Mouse (Mus musculus) E14TG2a.4 (cell line): Measurements from ENCODE around the gene Srarp.

Experiments
- H3K27me3 ChIP-seq: 2 replicates; pipeline ENCODE4 v1.6.1; 2014; ENCODE audit warnings: low read length, control low read depth; ENCODE audit not compliant: insufficient read depth
- H3K36me3 ChIP-seq: 2 replicates; pipeline ENCODE4 v1.6.1; 2014; ENCODE audit warnings: low read length, control low read depth; ENCODE audit not compliant: insufficient read depth
- H3K4me1 ChIP-seq: replicated peaks from 2 replicates; pipeline ENCODE4 v1.6.1; 2014; ENCODE audit warnings: low read depth, low read length, control low read depth
- H3K4me3 ChIP-seq: replicated peaks from 2 replicates; pipeline ENCODE4 v1.5.1; 2014; ENCODE audit warnings: mild to moderate bottlenecking, low read length
- H3K9me3 ChIP-seq: 2 replicates; pipeline ENCODE4 v1.6.1; 2014; ENCODE audit warnings: low read length, control low read depth
- CTCF ChIP-seq: conservative IDR thresholded peaks from 2 replicates; pipeline ENCODE4 v1.5.1; 2014; ENCODE audit warnings: low read length
- NANOG ChIP-seq: IDR thresholded peaks from 2 replicates; pipeline ENCODE4 v1.6.1; 2014; ENCODE audit warnings: borderline replicate concordance, low read length, mixed read lengths
- POU5F1 ChIP-seq: IDR thresholded peaks from 2 replicates; pipeline ENCODE4 v1.6.1; 2014; ENCODE audit warnings: low read length, borderline replicate concordance

Srarp gene

GRCm38 (mm10) chr4:141435974-141436373, at the start of gene Srarp:
Gene Srarp, minus strand, starts transcription at chr4:141436105.
- H3K4me3 ChIP-seq, result no peak within 1 kb of the TSS
- no peaks in the 10 kb centered on the region for H3K27me3 ChIP-seq
- peaks cover 29% of the 10 kb centered on the region for H3K4me1 ChIP-seq
- TF ChIP-seq CTCF (no peak), NANOG (no peak), POU5F1 (no peak)
- H3K9me3 ChIP-seq, result no peaks in the 10 kb centered on the region
- H3K36me3 ChIP-seq, result no peaks in the 10 kb centered on the region

GRCm38 (mm10) chr4:141484071-141484470, 48.2 kb upstream of the Srarp start:
- Histone ChIP-seq H3K27me3 (peaks cover 6% of the 10 kb centered on the region), H3K4me3 (no peak overlapping the region), H3K36me3 (peaks cover 98% of the 10 kb centered on the region), H3K9me3 (no peaks in the 10 kb centered on the region), H3K4me1 (peaks cover 25% of the 10 kb centered on the region)
- no peak for TF ChIP-seq CTCF
- TF ChIP-seq NANOG, result no peak
- no peak for TF ChIP-seq POU5F1

GRCm38 (mm10) chr4:141479411-141479810, 43.5 kb upstream of the Srarp start:
- no peak overlapping the region for H3K4me3 ChIP-seq
- no peaks in the 10 kb centered on the region for H3K9me3 ChIP-seq
- peaks cover 19% of the 10 kb centered on the region for H3K27me3 ChIP-seq
- TF ChIP-seq CTCF (no peak), NANOG (no peak), POU5F1 (no peak)
- H3K4me1 ChIP-seq, result peaks cover 67% of the 10 kb centered on the region
- peaks cover 98% of the 10 kb centered on the region for H3K36me3 ChIP-seq

- no peak for TF ChIP-seq CTCF
- no peak for TF ChIP-seq POU5F1
- TF ChIP-seq NANOG, result no peak
- peak overlapping the region; percentile 48 for H3K4me3 ChIP-seq
- peaks cover 98% of the 10 kb centered on the region for H3K36me3 ChIP-seq
- peaks cover 69% of the 10 kb centered on the region for H3K4me1 ChIP-seq
- no peaks in the 10 kb centered on the region for H3K9me3 ChIP-seq
- H3K27me3 ChIP-seq, result peaks cover 19% of the 10 kb centered on the region
These were observed 42.9 kb upstream of the Srarp start for GRCm38 (mm10) chr4:141478794-141479193.

GRCm38 (mm10) chr4:141478225-141478624, 42.3 kb upstream of the Srarp start:
- H3K27me3 ChIP-seq, result peaks cover 19% of the 10 kb centered on the region
- no peaks in the 10 kb centered on the region for H3K9me3 ChIP-seq
- H3K4me1 ChIP-seq, result peaks cover 74% of the 10 kb centered on the region
- H3K36me3 ChIP-seq, result peaks cover 98% of the 10 kb centered on the region
- H3K4me3 ChIP-seq, result peak overlapping the region; percentile 48
- no peak for TF ChIP-seq NANOG
- TF ChIP-seq POU5F1, result no peak
- TF ChIP-seq CTCF, result no peak

- no peak overlapping the region for H3K4me3 ChIP-seq
- H3K27me3 ChIP-seq, result peaks cover 19% of the 10 kb centered on the region
- TF ChIP-seq POU5F1, result no peak
- TF ChIP-seq CTCF, result no peak
- TF ChIP-seq NANOG, result no peak
- H3K4me1 ChIP-seq, result peaks cover 74% of the 10 kb centered on the region
- peaks cover 98% of the 10 kb centered on the region for H3K36me3 ChIP-seq
- no peaks in the 10 kb centered on the region for H3K9me3 ChIP-seq
These were observed 41.8 kb upstream of the Srarp start for GRCm38 (mm10) chr4:141477681-141478102.

- Histone ChIP-seq H3K4me3 (peak overlapping the region; percentile 57), H3K9me3 (no peaks in the 10 kb centered on the region), H3K27me3 (peaks cover 17% of the 10 kb centered on the region), H3K4me1 (peaks cover 90% of the 10 kb centered on the region), H3K36me3 (peaks cover 100% of the 10 kb centered on the region)
- TF ChIP-seq NANOG, result no peak
- no peak for TF ChIP-seq CTCF
- TF ChIP-seq POU5F1, result no peak
These were observed 38.5 kb upstream of the Srarp start for GRCm38 (mm10) chr4:141474431-141474830.

- peaks cover 10% of the 10 kb centered on the region; the same call in 1 of the 2 replicates for H3K27me3 ChIP-seq
- peaks cover 79% of the 10 kb centered on the region for H3K4me1 ChIP-seq
- H3K4me3 ChIP-seq, result no peak overlapping the region
- H3K9me3 ChIP-seq, result no peaks in the 10 kb centered on the region
- no peak for TF ChIP-seq POU5F1
- no peak for TF ChIP-seq NANOG
- no peak for TF ChIP-seq CTCF
- peaks cover 100% of the 10 kb centered on the region for H3K36me3 ChIP-seq
These were observed 36.9 kb upstream of the Srarp start for GRCm38 (mm10) chr4:141472641-141473321.

- H3K27me3 ChIP-seq, result 0 out of 2 replicates have a peak, but pooled peaks cover 7% of the 10 kb centered on the region
- no peak overlapping the region for H3K4me3 ChIP-seq
- TF ChIP-seq POU5F1 (no peak), CTCF (no peak), NANOG (no peak)
- peaks cover 69% of the 10 kb centered on the region for H3K4me1 ChIP-seq
- H3K9me3 ChIP-seq, result no peaks in the 10 kb centered on the region
- peaks cover 99% of the 10 kb centered on the region for H3K36me3 ChIP-seq
These were observed 35.6 kb upstream of the Srarp start for GRCm38 (mm10) chr4:141471491-141471890.
